8 mouse cellular contexts compared by ENCODE assay signal in the genomic region with DNA sequence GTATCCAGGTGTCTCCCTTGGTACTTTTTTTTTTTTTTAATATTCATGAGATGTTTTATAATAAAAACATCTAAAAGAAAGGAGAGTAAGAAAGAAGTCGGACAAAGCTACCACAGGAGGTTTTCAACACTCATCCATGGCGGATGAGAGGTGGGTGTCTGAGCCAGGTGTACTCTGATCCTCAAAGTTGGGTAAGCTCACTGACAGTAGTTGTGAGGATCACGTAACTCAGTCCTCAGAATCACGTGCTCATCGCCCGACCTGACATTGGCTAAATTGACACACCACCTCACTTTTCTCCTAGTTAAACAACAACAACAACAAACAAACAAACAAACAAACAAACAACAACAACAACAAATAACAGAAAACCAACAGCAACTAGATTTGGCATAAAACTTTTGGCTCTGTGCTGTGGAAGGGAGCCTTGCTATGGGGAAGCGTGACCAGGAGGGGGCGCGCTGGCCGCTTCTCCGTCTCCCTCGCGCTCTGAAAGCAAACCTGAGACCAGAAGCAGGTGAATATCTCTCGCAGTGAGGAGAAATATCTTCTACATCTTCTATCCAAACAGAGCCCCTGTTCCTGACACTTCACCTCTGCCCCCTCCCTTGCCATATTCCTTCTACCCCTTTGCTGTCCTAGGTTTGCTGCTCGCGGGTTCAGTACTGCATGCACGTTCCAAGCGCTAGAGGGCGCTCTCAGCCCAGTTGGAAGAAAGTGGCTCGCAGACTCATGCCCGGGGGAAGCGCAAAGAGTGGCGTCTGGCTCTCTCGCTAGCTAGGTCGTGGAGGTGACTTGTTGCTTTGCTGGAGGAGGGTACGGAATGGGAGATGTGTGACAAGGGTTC. TPM values are rescaled to one million over a fixed set of nuclear protein-coding genes. Genes with fewer than 3 reads are reported as not detected.
A peak's percentile ranks its signal among the peaks of the same experiment; 100 is the strongest.
DNase-seq lines count a peak whose midpoint lies in the region; ATAC-seq and TF ChIP-seq lines count a peak whose summit lies in the region.

No protein-coding gene starts in this region.

- ATAC-seq in CD4-positive, CD25-positive, alpha-beta regulatory T cell, adult 4 months: peak; percentile 87
- ATAC-seq in heart, embryonic 15.5 days (replicated peaks; ENCODE audit: insufficient number of reproducible peaks, insufficient read depth, low FRiP score, low read depth): peak; percentile 69
- peak; percentile 66; the same call in 1 of the 2 replicates for ATAC-seq in liver, embryonic 14.5 days (ENCODE audit: insufficient read depth)
- ATAC-seq in neural tube, embryonic 12.5 days (ENCODE audit: low FRiP score, low read depth): peak; percentile 86

- TF ChIP-seq EP300 in liver, embryonic 14.5 days (IDR thresholded peaks at IDR 0.05; ENCODE audit: low read depth): no peak

- TF ChIP-seq CTCF in liver, embryonic 14.5 days (IDR thresholded peaks at IDR 0.05; ENCODE audit: low read depth): peak; percentile 99

- no peaks in the 10 kb centered on the region for H3K4me1 ChIP-seq in heart, embryonic 15.5 days (replicated peaks)
- H3K4me1 ChIP-seq in liver, embryonic 14.5 days (replicated peaks; ENCODE audit: control insufficient read depth in 2 of 2, insufficient read depth in 2 of 2, low read length in 1 of 2): peaks cover 0 to 2% of the 10 kb centered on the region in 2 experiments; a peak in 1 of 4 replicates
- H3K4me1 ChIP-seq in neural tube, embryonic 12.5 days: no peaks in the 10 kb centered on the region

- H3K36me3 ChIP-seq in heart, embryonic 15.5 days: no peaks in the 10 kb centered on the region
- no peaks in the 10 kb centered on the region for H3K36me3 ChIP-seq in liver, embryonic 14.5 days (replicated peaks; ENCODE audit: control insufficient read depth, insufficient read depth, low read depth)
- H3K36me3 ChIP-seq in neural tube, embryonic 12.5 days: no peaks in the 10 kb centered on the region

- peak overlapping the region; percentile 40; the same call in 1 of the 2 replicates for H3K9ac ChIP-seq in heart, embryonic 15.5 days
- H3K9ac ChIP-seq in liver, embryonic 14.5 days (replicated peaks): no peak overlapping the region
- H3K9ac ChIP-seq in neural tube, embryonic 12.5 days: peak overlapping the region; percentile 38; the same call in 1 of the 2 replicates

- H3K4me2 ChIP-seq in heart, embryonic 15.5 days: peak overlapping the region; percentile 78
- H3K4me2 ChIP-seq in liver, embryonic 14.5 days (ENCODE audit: low read depth): peak overlapping the region; percentile 59
- H3K4me2 ChIP-seq in neural tube, embryonic 12.5 days (replicated peaks): peak overlapping the region; percentile 69

- no peaks in the 10 kb centered on the region for H3K9me3 ChIP-seq in heart, embryonic 15.5 days (replicated peaks)
- H3K9me3 ChIP-seq in liver, embryonic 14.5 days (ENCODE audit: control insufficient read depth, low read length): no peaks in the 10 kb centered on the region
- no peaks in the 10 kb centered on the region for H3K9me3 ChIP-seq in neural tube, embryonic 12.5 days

- peaks cover 5% of the 10 kb centered on the region for H3K27me3 ChIP-seq in heart, embryonic 15.5 days
- no peaks in the 10 kb centered on the region for H3K27me3 ChIP-seq in liver, embryonic 14.5 days (ENCODE audit: control insufficient read depth, insufficient read depth, low read length)
- no peaks in the 10 kb centered on the region for H3K27me3 ChIP-seq in neural tube, embryonic 12.5 days (replicated peaks)

- peak; percentile 57 for DNase-seq in c-Kit-negative CD71-positive TER-119-positive erythroid progenitor cells, embryonic 14.5 days (ENCODE audit: low read depth, low spot score)
- DNase-seq in fibroblast of lung, adult 2 months (ENCODE audit: low read depth): peak; percentile 47
- peak; percentile 87 to 95 for DNase-seq in kidney, postnatal 25 days
- DNase-seq in liver, embryonic 14.5 days (ENCODE audit: low read depth in 3 of 3, low spot score in 3 of 3): peak; percentile 61 to 67 (median 66)
- DNase-seq in telencephalon, adult 2 months (ENCODE audit: low read depth, low spot score): peak; percentile 58

- WGBS in heart, embryonic 15.5 days: 8% methylated on average over 26 of the region's 26 CpGs
- WGBS in liver, embryonic 14.5 days (ENCODE audit: insufficient replicate concordance): 9% methylated on average over 26 of the region's 26 CpGs
- WGBS in neural tube, embryonic 12.5 days: 10% methylated on average over 26 of the region's 26 CpGs

- H3K27ac ChIP-seq in heart, embryonic 15.5 days: no peak overlapping the region
- no peak overlapping the region for H3K27ac ChIP-seq in liver, embryonic 14.5 days
- H3K27ac ChIP-seq in neural tube, embryonic 12.5 days: no peak overlapping the region

- peak overlapping the region; percentile 49 for H3K4me3 ChIP-seq in heart, embryonic 15.5 days
- peak overlapping the region; percentile 18 to 30; a peak in 2 of 4 replicates for H3K4me3 ChIP-seq in liver, embryonic 14.5 days (ENCODE audit: insufficient read depth in 1 of 2, low read depth in 2 of 2, low read length in 2 of 2)
- peak overlapping the region; percentile 30 for H3K4me3 ChIP-seq in neural tube, embryonic 12.5 days

RNA-seq across cellular contexts. Expression of gene Drd5, which starts 11.7 kb away (rescaled TPM):
- under 1 TPM in 1 of 2 experiments, not detected in 1; 0.09 TPM for polyA plus RNA-seq in CD4-positive, CD25-positive, alpha-beta regulatory T cell, adult 4 months (2017; shearing (Covaris generic))
- polyA plus RNA-seq in heart, embryonic 15.5 days (2015; fragmentation: Nextera tagmentation; extraction: Ambion mirVana): not detected in 2 replicates
- polyA plus RNA-seq in liver, embryonic 14.5 days (2012; rRNA removed): not detected in 2 replicates
- not detected in 2 replicates for polyA plus RNA-seq in liver, embryonic 14.5 days (2014; fragmentation: Nextera tagmentation; extraction: Ambion mirVana)
- not detected in 2 replicates for polyA plus RNA-seq in neural tube, embryonic 12.5 days (2016; fragmentation: Nextera tagmentation; extraction: Ambion mirVana)

RNA-seq across cellular contexts. Expression of gene Otop1, which starts 31.7 kb away (rescaled TPM):
- polyA plus RNA-seq in CD4-positive, CD25-positive, alpha-beta regulatory T cell, adult 4 months (2017; shearing (Covaris generic)): not detected
- polyA plus RNA-seq in heart, embryonic 15.5 days (2015; fragmentation: Nextera tagmentation; extraction: Ambion mirVana): not detected in 2 replicates
- not detected in 2 replicates for polyA plus RNA-seq in liver, embryonic 14.5 days (2012; rRNA removed)
- polyA plus RNA-seq in liver, embryonic 14.5 days (2014; fragmentation: Nextera tagmentation; extraction: Ambion mirVana): not detected in 2 replicates
- polyA plus RNA-seq in neural tube, embryonic 12.5 days (2016; fragmentation: Nextera tagmentation; extraction: Ambion mirVana): not detected in 2 replicates

RNA-seq across cellular contexts. Expression of gene Tmem128, which starts 47.5 kb away (rescaled TPM):
- polyA plus RNA-seq in CD4-positive, CD25-positive, alpha-beta regulatory T cell, adult 4 months (2017; shearing (Covaris generic)): 10 to 100 TPM; 88.0 to 91.9 TPM
- 41.1 and 42.9 TPM in 2 replicates for polyA plus RNA-seq in heart, embryonic 15.5 days (2015; fragmentation: Nextera tagmentation; extraction: Ambion mirVana)
- 24.0 and 26.7 TPM in 2 replicates for polyA plus RNA-seq in liver, embryonic 14.5 days (2012; rRNA removed)
- polyA plus RNA-seq in liver, embryonic 14.5 days (2014; fragmentation: Nextera tagmentation; extraction: Ambion mirVana): 49.5 and 51.8 TPM in 2 replicates
- 101 and 105 TPM in 2 replicates for polyA plus RNA-seq in neural tube, embryonic 12.5 days (2016; fragmentation: Nextera tagmentation; extraction: Ambion mirVana)
